Mouse (Mus musculus) thymus, postnatal 14 days (tissue): ENCODE results near the gene Fgfr2.
"Not testable (repeated sequence)": the region's sequence is repeated elsewhere in the genome, so short reads cannot be mapped to it uniquely, and the experiment has no call there.

Experiments used
- DNase-seq: peaks from one replicate; pipeline ENCODE4 v3.0.0; 2021

The Fgfr2 gene

GRCm38 (mm10) chr7:132475069-132475468 is 648.1 kb downstream of the Fgfr2 start:
- peak; percentile 69 for DNase-seq

- peak; percentile 52 for DNase-seq
These were observed 651.8 kb downstream of the Fgfr2 start for GRCm38 (mm10) chr7:132471327-132471726.

- DNase-seq = no peak
These were observed 654.8 kb downstream of the Fgfr2 start for GRCm38 (mm10) chr7:132468391-132468790.

- no peak for DNase-seq
These were observed 657.3 kb downstream of the Fgfr2 start for GRCm38 (mm10) chr7:132465897-132466296.

- DNase-seq = no peak
These were observed 658.3 kb downstream of the Fgfr2 start for GRCm38 (mm10) chr7:132464894-132465293.

GRCm38 (mm10) chr7:132458493-132458892 is 664.7 kb downstream of the Fgfr2 start:
- no peak for DNase-seq

GRCm38 (mm10) chr7:132455071-132455720 is 668.0 kb downstream of the Fgfr2 start:
- DNase-seq = no peak

- DNase-seq = no peak
These were observed 673.0 kb downstream of the Fgfr2 start for GRCm38 (mm10) chr7:132449891-132450735.

GRCm38 (mm10) chr7:132448511-132449154 is 674.5 kb downstream of the Fgfr2 start:
- DNase-seq = no peak

- no peak for DNase-seq
These were observed 675.6 kb downstream of the Fgfr2 start for GRCm38 (mm10) chr7:132447558-132447957.

GRCm38 (mm10) chr7:132446841-132447240 is 676.3 kb downstream of the Fgfr2 start:
- DNase-seq = no peak

- no peak for DNase-seq
These were observed 678.9 kb downstream of the Fgfr2 start for GRCm38 (mm10) chr7:132444221-132444620.

GRCm38 (mm10) chr7:132443769-132444168 is 679.4 kb downstream of the Fgfr2 start:
- DNase-seq = no peak

- DNase-seq = no peak
These were observed 680.0 kb downstream of the Fgfr2 start for GRCm38 (mm10) chr7:132443134-132443533.

- DNase-seq = not testable (repeated sequence)
These were observed 680.9 kb downstream of the Fgfr2 start for GRCm38 (mm10) chr7:132442133-132442763.

GRCm38 (mm10) chr7:132439916-132440315 is 683.2 kb downstream of the Fgfr2 start:
- no peak for DNase-seq

- no peak for DNase-seq
These were observed 685.1 kb downstream of the Fgfr2 start for GRCm38 (mm10) chr7:132438060-132438459.

- no peak for DNase-seq
These were observed 685.7 kb downstream of the Fgfr2 start for GRCm38 (mm10) chr7:132437431-132437830.

GRCm38 (mm10) chr7:132435486-132436055 is 687.6 kb downstream of the Fgfr2 start:
- DNase-seq = no peak

- no peak for DNase-seq
These were observed 693.8 kb downstream of the Fgfr2 start for GRCm38 (mm10) chr7:132429324-132429723.

GRCm38 (mm10) chr7:132428308-132428707 is 694.8 kb downstream of the Fgfr2 start:
- no peak for DNase-seq

GRCm38 (mm10) chr7:132426069-132426468 is 697.1 kb downstream of the Fgfr2 start:
- no peak for DNase-seq
